Mouse (Mus musculus) gastrocnemius, postnatal 14 days (tissue): ENCODE data around the gene Znhit2. TPM values are rescaled to one million over a fixed set of nuclear protein-coding genes. Genes with fewer than 3 reads are reported as not detected.

Experiments used
- DNase-seq: peaks from one replicate; pipeline ENCODE4 v3.0.0; 2021; ENCODE audit warnings: mixed read lengths
- intact Hi-C: fragments of 180-260 bp; cut with DNase I; formaldehyde crosslinking; loops from one replicate; pipeline ENCODE4 v1.15.1; 2025; ENCODE audit warnings: low total_unique reads
- total RNA-seq, 2 experiments: library from RNA; stranded (reverse); gene quantifications; 2 replicates each; pipeline ENCODE4 v1.2.3; 2021

The Znhit2 gene
- total RNA-seq, 2 experiments from 2014 or later, result 9.2 to 9.9 TPM

GRCm38 (mm10) chr19:6068951-6069350 lies 8.0 kb downstream of the Znhit2 start:
- no peak for DNase-seq
- intact Hi-C loops, result no loop called here

GRCm38 (mm10) chr19:6069851-6070250 lies 8.9 kb downstream of the Znhit2 start:
- DNase-seq, result no peak
- intact Hi-C loops, result no loop called here

- intact Hi-C loops, result no loop called here
- no peak for DNase-seq
Measured at GRCm38 (mm10) chr19:6070571-6071250, 9.7 kb downstream of the Znhit2 start.

GRCm38 (mm10) chr19:6071261-6071660 lies 10.3 kb downstream of the Znhit2 start:
- no peak for DNase-seq
- intact Hi-C loops, result no loop called here

- no peak for DNase-seq
- intact Hi-C loops, result no loop called here
Measured at GRCm38 (mm10) chr19:6073889-6074288, 12.9 kb downstream of the Znhit2 start.

- peak; percentile 79 for DNase-seq
Measured at GRCm38 (mm10) chr19:6076564-6077393, 15.8 kb downstream of the Znhit2 start, which contains the start of gene Vps51. TSS of gene Vps51 (minus strand) at chr19:6077231.

GRCm38 (mm10) chr19:6079983-6080480 lies 19.0 kb downstream of the Znhit2 start, which contains the start of gene Tmem262:
TSS of gene Tmem262 (plus strand) at chr19:6080033.
- no peak for DNase-seq
- intact Hi-C loops, result no loop called here

More at GRCm38 (mm10) chr19:6076564-6077393, 15.8 kb downstream of the Znhit2 start, which contains the start of gene Vps51:
- intact Hi-C loops, result no loop called here

- intact Hi-C loops, result no loop called here
- DNase-seq, result no peak
Measured at GRCm38 (mm10) chr19:6082156-6082555, 21.2 kb downstream of the Znhit2 start, which contains the start of gene Gm28374. TSS of gene Gm28374 (minus strand) at chr19:6082256.

- intact Hi-C loops, result no loop called here
- DNase-seq, result peak; percentile 93
Measured at GRCm38 (mm10) chr19:6084478-6085248, 23.7 kb downstream of the Znhit2 start, which contains the start of the genes Zfpl1 and Cdca5. TSS of gene Zfpl1 (minus strand) at chr19:6084956. TSS of gene Cdca5 (plus strand) at chr19:6084983.

- DNase-seq, result peak; percentile 29
- intact Hi-C loops, result no loop called here
Measured at GRCm38 (mm10) chr19:6085417-6085879, 24.5 kb downstream of the Znhit2 start.

GRCm38 (mm10) chr19:6088841-6089240 lies 27.8 kb downstream of the Znhit2 start:
- intact Hi-C loops, result no loop called here
- no peak for DNase-seq

GRCm38 (mm10) chr19:6094119-6094518 lies 33.1 kb downstream of the Znhit2 start, which contains the start of gene AC131692.1:
TSS of gene AC131692.1 (plus strand) at chr19:6094419.
- intact Hi-C loops, result no loop called here
- DNase-seq, result no peak

GRCm38 (mm10) chr19:6097847-6098246 lies 36.9 kb downstream of the Znhit2 start:
- no peak for DNase-seq
- intact Hi-C loops, result no loop called here

- intact Hi-C loops, result no loop called here
- DNase-seq, result no peak
Measured at GRCm38 (mm10) chr19:6101186-6101585, 40.2 kb downstream of the Znhit2 start.

- DNase-seq, result no peak
- intact Hi-C loops, result no loop called here
Measured at GRCm38 (mm10) chr19:6102169-6102853, 41.3 kb downstream of the Znhit2 start.

- intact Hi-C loops, result no loop called here
- no peak for DNase-seq
Measured at GRCm38 (mm10) chr19:6104476-6104875, 43.5 kb downstream of the Znhit2 start.

GRCm38 (mm10) chr19:6105586-6105985 lies 44.6 kb downstream of the Znhit2 start, which contains the start of gene Naaladl1:
TSS of gene Naaladl1 (plus strand) at chr19:6105782.
- intact Hi-C loops, result no loop called here

More at GRCm38 (mm10) chr19:6105586-6105985, 44.6 kb downstream of the Znhit2 start, which contains the start of gene Naaladl1:
- DNase-seq, result no peak
